Mouse (Mus musculus): Measurements from ENCODE around the gene Slc29a4.

GRCm38 (mm10) chr5:142771034-142771433 is 78.7 kb downstream of the Slc29a4 start:
- no peak for TF ChIP-seq CTCF (IDR thresholded peaks at IDR 0.05; ENCODE audit: low read depth, low read length)
- no peak for TF ChIP-seq POLR2A (IDR thresholded peaks at IDR 0.05; ENCODE audit: borderline replicate concordance, low read depth, low read length)
